Mouse (Mus musculus) MEL (cell line): ENCODE data around the gene Cnot3. TPM values are rescaled to one million over a fixed set of nuclear protein-coding genes. Genes with fewer than 3 reads are reported as not detected.

Source experiments
- DNase-seq: peaks from one replicate; pipeline ENCODE4 v3.0.0; 2011; ENCODE audit warnings: low read depth, low spot score
- H3K27ac ChIP-seq: 2 replicates; pipeline ENCODE4 v1.5.1; 2012; ENCODE audit warnings: low read depth, mild to moderate bottlenecking, control low read depth, low read length, moderate library complexity; ENCODE audit not compliant: control insufficient read depth
- H3K27me3 ChIP-seq, 2 experiments: fragments of 150-350 bp in 1 of 2; sonication (generic) in 1 of 2; 2 replicates each; pipeline ENCODE4 v1.6.1; 2012; ENCODE audit warnings: low read length in 2 of 2, mild to moderate bottlenecking in 2 of 2, improper control_type of control experiment in 1 of 2, moderate library complexity in 1 of 2; ENCODE audit not compliant: insufficient read depth in 2 of 2, control insufficient read depth in 1 of 2
- H3K36me3 ChIP-seq, 2 experiments: 2 replicates each; pipeline ENCODE4 v1.6.1; 2012 to 2014; ENCODE audit warnings: low read length in 2 of 2, improper control_type of control experiment in 1 of 2, inconsistent platforms in 1 of 2, mild to moderate bottlenecking in 1 of 2; ENCODE audit not compliant: insufficient read depth in 2 of 2, control insufficient read depth in 1 of 2
- H3K4me1 ChIP-seq, 2 experiments: fragments of 150-350 bp in 1 of 2; sonication (generic) in 1 of 2; 2 replicates each; pipeline ENCODE4 v1.6.1; 2012; ENCODE audit warnings: low read length in 2 of 2, improper control_type of control experiment in 1 of 2, mild to moderate bottlenecking in 1 of 2; ENCODE audit not compliant: insufficient read depth in 2 of 2, control insufficient read depth in 1 of 2
- H3K4me3 ChIP-seq, 2 experiments: fragments of 150-350 bp in 1 of 2; sonication (generic) in 1 of 2; 2 replicates each; pipeline ENCODE4 v1.5.1; 2012; ENCODE audit warnings: low read depth in 2 of 2, low read length in 2 of 2, mild to moderate bottlenecking in 2 of 2, moderate library complexity in 2 of 2, control low read depth in 1 of 2, improper control_type of control experiment in 1 of 2; ENCODE audit not compliant: control insufficient read depth in 1 of 2, insufficient read depth in 1 of 2
- H3K79me2 ChIP-seq: 2 replicates; pipeline ENCODE4 v1.6.1; 2012; ENCODE audit warnings: mild to moderate bottlenecking, low read length, moderate library complexity; ENCODE audit not compliant: control insufficient read depth, poor library complexity, insufficient read depth
- H3K9ac ChIP-seq: 2 replicates; pipeline ENCODE4 v1.6.1; 2012; ENCODE audit warnings: low read depth, mild to moderate bottlenecking, control low read depth, low read length, moderate library complexity; ENCODE audit not compliant: control insufficient read depth, poor library complexity, severe bottlenecking
- H3K9me3 ChIP-seq: fragments of 150-350 bp; sonication (generic); replicated peaks from 2 replicates; pipeline ENCODE4 v1.6.1; 2012; ENCODE audit warnings: mild to moderate bottlenecking, low read length, improper control_type of control experiment, moderate library complexity; ENCODE audit not compliant: insufficient read depth
- BHLHE40 ChIP-seq: IDR thresholded peaks from 2 replicates; pipeline ENCODE4 v1.6.1; 2012; ENCODE audit warnings: low read depth, mild to moderate bottlenecking, inconsistent platforms, low read length, improper control_type of control experiment, borderline replicate concordance
- EP300 ChIP-seq, 2 experiments: IDR thresholded peaks; 2 replicates each; pipeline ENCODE4 v1.6.1; 2011; ENCODE audit warnings: improper control_type of control experiment in 2 of 2, low read length in 2 of 2, low read depth in 1 of 2, mild to moderate bottlenecking in 1 of 2
- ETS1 ChIP-seq: IDR thresholded peaks from 2 replicates; pipeline ENCODE4 v1.6.1; 2012; ENCODE audit warnings: low read depth, mild to moderate bottlenecking, inconsistent platforms, low read length, improper control_type of control experiment, moderate library complexity
- JUND ChIP-seq: IDR thresholded peaks from 2 replicates; pipeline ENCODE4 v1.6.1; 2011; ENCODE audit warnings: low read depth, mild to moderate bottlenecking, improper control_type of control experiment, low read length
- MAZ ChIP-seq: IDR thresholded peaks from 2 replicates; pipeline ENCODE4 v1.6.1; 2012; ENCODE audit warnings: low read depth, mild to moderate bottlenecking, inconsistent platforms, low read length, improper control_type of control experiment
- MEF2A ChIP-seq: IDR thresholded peaks from 2 replicates; pipeline ENCODE4 v1.6.1; 2014; ENCODE audit warnings: low read depth, mild to moderate bottlenecking, inconsistent platforms, low read length, improper control_type of control experiment; ENCODE audit not compliant: poor library complexity, insufficient replicate concordance, severe bottlenecking; ENCODE audit errors: extremely low read depth
- MXI1 ChIP-seq: IDR thresholded peaks from 2 replicates; pipeline ENCODE4 v1.6.1; 2011; ENCODE audit warnings: mild to moderate bottlenecking, low read depth, low read length, improper control_type of control experiment
- MYB ChIP-seq: IDR thresholded peaks from 2 replicates; pipeline ENCODE4 v1.6.1; 2011; ENCODE audit warnings: mild to moderate bottlenecking, low read depth, low read length, improper control_type of control experiment
- MYC ChIP-seq: IDR thresholded peaks from 2 replicates; pipeline ENCODE4 v1.6.1; 2011; ENCODE audit warnings: low read depth, mild to moderate bottlenecking, low read length, improper control_type of control experiment, moderate library complexity
- POLR2AphosphoS2 ChIP-seq: IDR thresholded peaks from 2 replicates; pipeline ENCODE4 v1.6.1; 2011; ENCODE audit warnings: low read length, improper control_type of control experiment
- RAD21 ChIP-seq: IDR thresholded peaks from 2 replicates; pipeline ENCODE4 v1.6.1; 2011; ENCODE audit warnings: mild to moderate bottlenecking, low read depth, low read length, improper control_type of control experiment
- TAL1 ChIP-seq: IDR thresholded peaks from 2 replicates; pipeline ENCODE4 v1.6.1; 2012; ENCODE audit warnings: mild to moderate bottlenecking, inconsistent platforms, low read length, moderate library complexity, mixed read lengths
- TBP ChIP-seq: IDR thresholded peaks from 2 replicates; pipeline ENCODE4 v1.8.0; 2011; ENCODE audit warnings: low read depth, low read length, improper control_type of control experiment
- TCF12 ChIP-seq: IDR thresholded peaks from 2 replicates; pipeline ENCODE4 v1.6.1; 2014; ENCODE audit warnings: low read depth, mild to moderate bottlenecking, inconsistent platforms, low read length, improper control_type of control experiment, moderate library complexity
- UBTF ChIP-seq: IDR thresholded peaks from 2 replicates; pipeline ENCODE4 v1.6.1; 2012; ENCODE audit warnings: low read depth, mild to moderate bottlenecking, inconsistent platforms, low read length, improper control_type of control experiment, moderate library complexity, borderline replicate concordance; ENCODE audit not compliant: insufficient read depth
- USF1 ChIP-seq: IDR thresholded peaks from 2 replicates; pipeline ENCODE4 v1.6.1; 2014; ENCODE audit warnings: low read depth, mild to moderate bottlenecking, inconsistent platforms, low read length, improper control_type of control experiment, moderate library complexity
- ZC3H11A ChIP-seq: IDR thresholded peaks from 2 replicates; pipeline ENCODE4 v1.6.1; 2012; ENCODE audit warnings: low read depth, mild to moderate bottlenecking, inconsistent platforms, low read length, improper control_type of control experiment
- ZKSCAN1 ChIP-seq: IDR thresholded peaks from 2 replicates; pipeline ENCODE4 v1.6.1; 2012; ENCODE audit warnings: low read depth, mild to moderate bottlenecking, inconsistent platforms, low read length, improper control_type of control experiment, moderate library complexity
- ZMIZ1 ChIP-seq: IDR thresholded peaks from 2 replicates; pipeline ENCODE4 v1.6.1; 2012; ENCODE audit warnings: low read depth, mild to moderate bottlenecking, inconsistent platforms, low read length, improper control_type of control experiment, moderate library complexity
- ZNF384 ChIP-seq: IDR thresholded peaks from 2 replicates; pipeline ENCODE4 v1.6.1; 2012; ENCODE audit warnings: low read depth, mild to moderate bottlenecking, inconsistent platforms, low read length, improper control_type of control experiment
- polyA plus RNA-seq, 2 experiments: library from polyadenylated mRNA; stranded (reverse) in 1 of 2; unstranded in 1 of 2; fragments of >175 nt in 1 of 2; fragments of >200 nt in 1 of 2; gene quantifications; 2 replicates each; pipeline versions ENCODE4 v1.2.1 to v1.2.4; 2012; ENCODE audit warnings: low replicate concordance in 2 of 2, low read depth in 1 of 2; ENCODE audit not compliant: insufficient read length in 2 of 2, insufficient read depth in 1 of 2, missing spikeins in 1 of 2
- total RNA-seq: library from RNA; depleted of rRNA; stranded (reverse); fragments of 300-350 nt; gene quantifications from 2 replicates; pipeline ENCODE4 v1.2.3, GENCODE M21; 2012

Cnot3 gene
- total and polyA plus RNA-seq, 3 experiments = 17.4 to 118 (median 86.6) TPM

GRCm38 (mm10) chr7:3683908-3684550 is 39.0 kb downstream of the Cnot3 start:
- H3K36me3 ChIP-seq = no peaks in the 10 kb centered on the region

DNA sequence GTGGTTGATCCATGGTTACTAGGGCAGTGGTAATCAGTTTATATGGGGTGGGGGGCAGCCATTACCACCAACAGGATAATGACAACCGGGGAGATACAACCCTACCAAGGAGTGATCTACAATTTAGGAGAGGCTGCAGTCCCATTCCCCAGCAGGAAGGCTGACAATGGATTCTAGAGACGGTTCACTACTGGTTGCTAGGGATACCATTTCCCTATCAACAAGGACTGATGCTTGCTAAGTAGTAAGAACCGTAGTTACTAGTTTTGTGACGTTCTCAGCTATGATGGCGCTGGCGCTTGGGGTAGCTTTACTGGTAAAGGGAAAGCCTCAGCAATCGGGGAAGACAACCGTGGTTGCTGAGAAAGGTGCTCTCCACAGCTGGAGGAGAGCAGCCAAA is 39.6 kb downstream of the Cnot3 start:
- H3K79me2 ChIP-seq = no peaks in the 10 kb centered on the region
- no peak for TF ChIP-seq POLR2AphosphoS2
- TF ChIP-seq ZC3H11A = no peak
- TF ChIP-seq JUND = no peak
- TF ChIP-seq MAZ = no peak
- no peak for TF ChIP-seq MYB
- TF ChIP-seq MXI1 = no peak
- TF ChIP-seq ZNF384 = no peak
- no peak for TF ChIP-seq BHLHE40
- no peak for TF ChIP-seq RAD21
- no peak for TF ChIP-seq MYC
- TF ChIP-seq TCF12 = no peak
- TF ChIP-seq MEF2A = no peak
- no peaks in the 10 kb centered on the region for H3K4me1 ChIP-seq

More at GRCm38 (mm10) chr7:3683908-3684550, 39.0 kb downstream of the Cnot3 start:
- Histone ChIP-seq H3K9me3 (no peaks in the 10 kb centered on the region), H3K79me2 (no peaks in the 10 kb centered on the region), H3K27ac (no peak overlapping the region), H3K4me3 (no peak overlapping the region), H3K27me3 (no peaks in the 10 kb centered on the region), H3K4me1 (no peaks in the 10 kb centered on the region), H3K9ac (no peak overlapping the region)
- no peak for TF ChIP-seq EP300 (IDR thresholded peaks at IDR 0.05; ENCODE audit: low read depth in 1 of 2, low read length in 2 of 2)
- no peak for TF ChIP-seq TBP
- TF ChIP-seq BHLHE40 = no peak
- TF ChIP-seq MAZ = no peak
- TF ChIP-seq UBTF = no peak
- TF ChIP-seq TAL1 = no peak
- no peak for TF ChIP-seq USF1
- TF ChIP-seq ETS1 = no peak
- no peak for TF ChIP-seq ZKSCAN1
- TF ChIP-seq ZMIZ1 = no peak
- no peak for TF ChIP-seq RAD21
- no peak for DNase-seq

More for the DNA sequence above, 39.6 kb downstream of the Cnot3 start:
- no peak overlapping the region for H3K4me3 ChIP-seq
- H3K36me3 ChIP-seq = no peaks in the 10 kb centered on the region
- no peak overlapping the region for H3K9ac ChIP-seq
- H3K27me3 ChIP-seq = no peaks in the 10 kb centered on the region
- H3K27ac ChIP-seq = no peak overlapping the region
- H3K9me3 ChIP-seq = no peaks in the 10 kb centered on the region
- no peak for DNase-seq
